Comparison of ENCODE assay signal across 13 mouse cellular contexts in the genomic region with DNA sequence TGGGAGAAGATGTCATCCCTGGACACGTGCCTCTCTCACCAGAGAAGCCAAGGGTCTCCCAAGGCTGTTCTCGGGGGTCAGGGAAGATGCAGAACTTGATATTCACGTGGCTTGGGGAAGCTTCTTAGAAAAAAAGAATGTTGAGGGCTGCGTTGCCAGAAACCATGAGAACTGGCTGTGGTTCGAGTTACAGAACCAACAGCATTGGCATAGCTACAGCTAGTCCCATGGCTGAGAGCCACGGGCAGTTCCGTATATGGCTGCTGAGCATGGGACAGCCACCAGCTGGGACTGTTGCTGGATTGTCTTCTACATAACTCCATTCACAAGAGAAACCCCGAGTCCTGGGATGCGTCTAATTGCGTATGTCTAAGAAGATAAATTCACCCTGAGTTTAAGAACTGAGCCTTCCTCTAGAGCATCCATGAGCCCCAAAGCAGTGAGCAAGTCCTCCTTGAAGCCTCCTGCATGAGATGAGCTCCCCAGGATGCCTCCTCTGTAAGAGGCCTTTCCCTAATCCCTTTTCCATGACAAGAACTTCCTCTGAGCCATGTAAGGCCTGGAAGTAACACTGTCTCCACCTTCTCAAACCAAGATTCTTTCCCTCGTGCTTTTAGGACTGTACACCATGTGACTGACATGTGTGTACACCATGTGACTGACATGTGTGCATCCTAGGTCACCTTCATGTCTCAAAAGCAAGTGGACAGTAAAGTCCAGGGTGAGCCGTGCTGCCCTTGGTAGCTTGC.
DNase-seq lines count a peak whose midpoint lies in the region; TF ChIP-seq lines count a peak whose summit lies in the region.
"Had no signal": no experiment of that assay in that cellular context is flagged by ENCODE, and none has a peak within 500 bp of the region (broad histone marks: within the 10 kb centered on the region; RNA-seq: fewer than 3 reads in every experiment).

No protein-coding gene starts in this region.

- no peaks in the 10 kb centered on the region for H3K9me3 ChIP-seq in heart, embryonic 10.5 days
- H3K9me3 ChIP-seq: midbrain, embryonic 15.5 days had no signal

- no peak for TF ChIP-seq POLR2A in heart, adult 2 months (IDR thresholded peaks at IDR 0.05; ENCODE audit: insufficient read depth, low read depth, low read length)

- H3K79me2 ChIP-seq in heart, adult 2 months (replicated peaks; ENCODE audit: control insufficient read depth, insufficient read depth, low read length): no peaks in the 10 kb centered on the region

- H3K9ac ChIP-seq in heart, adult 2 months (ENCODE audit: low read depth, low read length): no peak overlapping the region
- H3K9ac ChIP-seq: midbrain, embryonic 15.5 days had no signal

- no peak overlapping the region for H3K27ac ChIP-seq in heart, adult 2 months
- H3K27ac ChIP-seq in heart, embryonic 10.5 days: no peak overlapping the region
- H3K27ac ChIP-seq: midbrain, embryonic 15.5 days had no signal

- WGBS in heart, adult 2 months: 59% methylated on average over 12 of the region's 12 CpGs
- WGBS in heart, embryonic 10.5 days: 76% methylated on average over 12 of the region's 12 CpGs

- no peak for TF ChIP-seq CTCF in heart, adult 2 months (IDR thresholded peaks at IDR 0.05)

- no peak overlapping the region for H3K4me3 ChIP-seq in heart, adult 2 months
- no peak overlapping the region for H3K4me3 ChIP-seq in heart, embryonic 10.5 days
- H3K4me3 ChIP-seq: midbrain, embryonic 15.5 days had no signal

- peaks cover 2% of the 10 kb centered on the region for H3K4me1 ChIP-seq in heart, adult 2 months (ENCODE audit: control insufficient read depth, insufficient read depth, low read length)
- peaks cover 8% of the 10 kb centered on the region; the same call in 1 of the 2 replicates for H3K4me1 ChIP-seq in heart, embryonic 10.5 days
- H3K4me1 ChIP-seq: midbrain, embryonic 15.5 days had no signal

- no peaks in the 10 kb centered on the region for H3K27me3 ChIP-seq in heart, adult 2 months (ENCODE audit: control insufficient read depth, insufficient read depth, low read length)
- peaks cover 36% of the 10 kb centered on the region for H3K27me3 ChIP-seq in heart, embryonic 10.5 days (ENCODE audit: insufficient read depth, poor library complexity, severe bottlenecking)

- intact Hi-C loops in heart, adult 2 months (cut with DNase I): no loop called here

- peak; percentile 53 to 55 for DNase-seq in heart, adult 2 months
- no peak for DNase-seq in heart, embryonic 10.5 days (ENCODE audit: low spot score)
- DNase-seq in gastrocnemius, adult 18-20 months (ENCODE audit: low spot score): peak; percentile 60
- peak; percentile 21 for DNase-seq in heart, adult 8-10 months (ENCODE audit: low spot score)
- peak; percentile 73 for DNase-seq in lung, postnatal 10 days
- no peak for DNase-seq in adrenal gland, postnatal 36 days
- DNase-seq in adrenal gland, adult 8-10 months: no peak
- DNase-seq in thymus, postnatal 25 days: no peak
- DNase-seq: cerebellum, adult 2 months; kidney, adult 11 months; kidney, postnatal 36 days; right cerebral cortex, postnatal 14 days had no signal

- TF ChIP-seq EP300 in heart, adult 2 months (IDR thresholded peaks at IDR 0.05; ENCODE audit: insufficient read depth, low read depth, low read length): no peak

- no peaks in the 10 kb centered on the region for H3K36me3 ChIP-seq in heart, adult 2 months (ENCODE audit: control insufficient read depth, insufficient read depth, low read length)
- H3K36me3 ChIP-seq in heart, embryonic 10.5 days: 0 out of 2 replicates have a peak, but pooled peaks cover 2% of the 10 kb centered on the region
- H3K36me3 ChIP-seq: midbrain, embryonic 15.5 days had no signal

Comparison
In these comparisons a context has a peak if more than half of its experiments do, and no peak if none do; other contexts are left out.
1. DNase-seq: peak in heart, adult 2 months (2 of 2), gastrocnemius, adult 18-20 months (single experiment), heart, adult 8-10 months (single experiment) and lung, postnatal 10 days (single experiment); none in heart, embryonic 10.5 days (single experiment), adrenal gland, postnatal 36 days (0 of 2), adrenal gland, adult 8-10 months (single experiment) and thymus, postnatal 25 days (single experiment).